Comparison of ENCODE assay signal across 38 mouse cellular contexts in the genomic region with DNA sequence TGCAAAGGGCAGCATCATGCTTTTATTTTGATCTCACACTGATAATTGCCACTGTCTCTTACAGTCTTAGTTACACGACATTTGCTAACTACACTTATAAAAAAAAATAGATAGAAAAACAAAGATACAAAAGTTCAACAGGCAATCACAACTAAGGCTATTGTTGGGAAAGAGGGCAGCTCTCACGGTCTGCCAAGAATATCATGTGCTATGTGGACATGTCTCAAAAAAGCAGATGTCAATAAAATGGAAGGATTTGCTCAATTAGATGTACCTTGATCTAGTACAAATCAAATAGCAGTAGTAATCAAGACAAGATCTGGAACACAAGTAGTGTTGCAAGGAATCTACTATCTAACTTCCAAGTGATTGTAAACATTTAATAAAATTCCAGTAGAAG. TPM values are rescaled to one million over a fixed set of nuclear protein-coding genes. Genes with fewer than 3 reads are reported as not detected.
"Had no signal": no experiment of that assay in that cellular context is flagged by ENCODE, and none has a peak within 500 bp of the region (broad histone marks: within the 10 kb centered on the region; RNA-seq: fewer than 3 reads in every experiment).

No protein-coding gene starts in this region.

- ATAC-seq: hindbrain, embryonic 16.5 days; hindbrain, postnatal 0 days; inflammation-experienced regulatory T-cells, adult 6 months; intestine, embryonic 15.5 days; intestine, embryonic 16.5 days; intestine, postnatal 0 days had no signal

- H3K9ac ChIP-seq: heart, embryonic 12.5 days; heart, embryonic 13.5 days; heart, embryonic 15.5 days; hindbrain, embryonic 12.5 days; hindbrain, embryonic 13.5 days; hindbrain, embryonic 14.5 days; hindbrain, embryonic 15.5 days; intestine, embryonic 15.5 days; kidney, embryonic 15.5 days had no signal

- H3K9me3 ChIP-seq: heart, embryonic 10.5 days; heart, embryonic 12.5 days; heart, embryonic 13.5 days; heart, embryonic 15.5 days; hindbrain, embryonic 10.5 days; hindbrain, embryonic 12.5 days; hindbrain, embryonic 13.5 days; hindbrain, embryonic 15.5 days; intestine, embryonic 15.5 days; kidney, embryonic 15.5 days had no signal

- DNase-seq: heart, adult 2 months; heart, postnatal 10 days; heart, postnatal 14 days; heart, postnatal 36 days; heart, postnatal 4 days; kidney, adult 11 months; kidney, adult 18-20 months; kidney, adult 2 months; kidney, adult 8-10 months; kidney, adult 9 months; kidney, postnatal 10 days; kidney, postnatal 14 days; kidney, postnatal 25 days; kidney, postnatal 36 days; kidney, postnatal 4 days; layer of hippocampus, adult 9-11 months; layer of hippocampus, postnatal 36 days had no signal

- H3K27ac ChIP-seq: heart, adult 2 months; heart, embryonic 10.5 days; heart, embryonic 13.5 days; heart, embryonic 15.5 days; hindbrain, embryonic 10.5 days; hindbrain, embryonic 12.5 days; hindbrain, embryonic 13.5 days; hindbrain, embryonic 14.5 days; hindbrain, embryonic 15.5 days; hindbrain, postnatal 0 days; intestine, embryonic 15.5 days; kidney, embryonic 15.5 days; kidney, postnatal 0 days; layer of hippocampus, adult 2 months had no signal

- H3K4me3 ChIP-seq: heart, adult 2 months; heart, embryonic 10.5 days; heart, embryonic 12.5 days; heart, embryonic 13.5 days; heart, embryonic 15.5 days; hindbrain, embryonic 10.5 days; hindbrain, embryonic 12.5 days; hindbrain, embryonic 13.5 days; hindbrain, embryonic 15.5 days; intestine, embryonic 15.5 days; kidney, embryonic 15.5 days; layer of hippocampus, adult 2 months had no signal

- H3K27me3 ChIP-seq: heart, embryonic 12.5 days; heart, embryonic 13.5 days; heart, embryonic 15.5 days; hindbrain, embryonic 12.5 days; hindbrain, embryonic 13.5 days; hindbrain, embryonic 15.5 days; intestine, embryonic 15.5 days; kidney, embryonic 15.5 days had no signal

- H3K4me2 ChIP-seq: heart, embryonic 11.5 days; heart, embryonic 12.5 days; heart, embryonic 13.5 days; heart, embryonic 15.5 days; hindbrain, embryonic 12.5 days; hindbrain, embryonic 13.5 days; hindbrain, embryonic 14.5 days; hindbrain, embryonic 15.5 days; intestine, embryonic 15.5 days; kidney, embryonic 15.5 days had no signal

- H3K4me1 ChIP-seq: heart, embryonic 15.5 days; hindbrain, embryonic 10.5 days; hindbrain, embryonic 12.5 days; hindbrain, embryonic 13.5 days; hindbrain, embryonic 15.5 days; intestine, embryonic 15.5 days; kidney, embryonic 15.5 days had no signal

RNA-seq across cellular contexts. Expression of gene Angptl3, which starts 17.8 kb away (rescaled TPM):
- total RNA-seq: hindbrain, postnatal 0 days; layer of hippocampus, adult 2 months; layer of hippocampus, postnatal 10 days had no signal
- polyA plus RNA-seq: inflammation-experienced regulatory T-cells, adult 6 months; large intestine, adult 2 months had no signal
